Mouse (Mus musculus) spleen, embryonic (tissue): ENCODE results near the gene Tut1.

Experiments used
- CTCF ChIA-PET: fragments of 350-600 bp; sonication (Branson Sonifier 250); formaldehyde crosslinking; loops from one replicate; lab custom pipeline; 2022; lab: Charles Lee

Gene Tut1

DNA sequence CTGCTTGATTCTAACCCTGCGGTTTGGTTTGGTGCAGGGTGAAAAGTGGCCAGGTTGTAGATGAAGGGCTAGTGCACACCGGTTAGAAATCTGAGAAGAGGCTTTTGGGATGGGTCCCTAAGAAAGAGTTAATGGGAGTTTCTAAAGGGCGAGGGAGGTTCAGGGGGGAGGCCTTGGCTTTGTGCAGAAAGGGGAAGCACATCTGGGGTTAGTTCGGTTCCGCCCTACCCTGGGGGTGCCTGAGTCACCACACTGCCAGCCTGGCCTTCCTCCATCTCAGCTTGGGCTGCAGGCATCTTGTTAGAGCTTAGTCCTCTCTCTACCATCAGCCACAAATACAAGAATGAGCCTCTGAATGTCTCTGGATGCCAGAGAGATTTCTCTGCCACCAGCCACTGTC is 27.1 kb downstream of the Tut1 start:
- CTCF ChIA-PET, result interaction anchor here (1.2 kb wide), 1 partner anchor 102 kb away, joined by 5 read pairs; no protein-coding TSS in a partner anchor

GRCm38 (mm10) chr19:8981450-8982168 is 28.0 kb downstream of the Tut1 start:
- CTCF ChIA-PET, result interaction anchor here (1.2 kb wide), 1 partner anchor 101 kb away, joined by 5 read pairs; no protein-coding TSS in a partner anchor

GRCm38 (mm10) chr19:8982303-8983149 is 28.9 kb downstream of the Tut1 start:
- CTCF ChIA-PET, result no interaction called here

DNA sequence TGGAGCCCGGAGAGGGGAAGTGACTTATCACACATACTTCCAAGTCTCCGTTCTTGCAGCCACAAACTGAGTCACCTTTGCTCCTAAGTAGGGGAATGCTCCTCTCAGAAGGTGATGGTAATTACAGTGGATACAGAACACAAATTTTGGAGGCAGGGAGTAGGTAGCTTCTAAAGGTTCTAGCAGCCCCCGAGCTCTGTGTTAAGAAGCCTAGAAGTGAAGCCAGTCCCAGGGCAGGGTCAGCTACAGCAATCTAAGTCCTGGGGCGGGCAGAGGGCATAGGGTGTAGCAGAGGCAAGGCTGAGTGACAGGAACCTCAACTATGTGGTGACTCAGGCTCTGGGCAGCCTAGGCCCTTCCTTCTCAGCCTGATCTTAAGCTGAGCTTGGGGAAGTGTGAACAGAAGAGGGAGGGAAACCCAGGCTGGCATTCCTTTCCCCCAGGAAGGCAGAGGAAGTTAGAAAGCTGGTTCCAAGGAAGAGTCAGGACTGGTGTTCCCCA is 29.6 kb downstream of the Tut1 start:
- CTCF ChIA-PET, result no interaction called here

DNA sequence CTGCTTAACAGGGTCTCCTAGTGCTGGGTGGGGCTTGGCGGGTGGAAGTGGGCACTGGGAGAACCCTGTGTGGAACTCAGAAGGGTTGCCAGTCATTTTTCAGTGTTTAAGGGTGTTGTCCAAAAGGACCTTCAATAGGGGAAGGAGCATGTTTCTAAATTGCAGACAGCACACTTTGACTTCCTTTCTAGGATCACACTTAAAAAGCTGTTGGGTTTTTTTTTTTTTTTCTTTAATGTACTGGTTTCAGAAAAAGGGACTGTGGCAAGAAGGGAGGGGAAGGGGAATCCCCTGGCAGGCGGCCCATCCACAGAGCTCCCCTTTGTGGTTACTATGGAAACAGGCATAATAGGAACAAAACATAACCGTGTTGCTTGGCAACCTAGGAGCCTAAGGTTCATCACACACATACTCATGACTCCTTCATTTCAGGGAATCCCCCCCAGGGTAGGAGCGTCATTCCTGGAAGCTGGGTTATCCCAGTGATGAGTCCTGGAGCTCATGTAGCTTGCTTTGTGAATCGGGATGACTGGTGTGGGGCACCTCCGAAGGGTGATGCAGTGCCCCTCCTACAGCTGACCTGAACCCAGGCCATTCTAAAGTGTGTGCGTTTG is 30.7 kb downstream of the Tut1 start:
- CTCF ChIA-PET, result interaction anchor here (0.6 to 0.7 kb wide), 4 partner anchors 56 to 293 kb away, joined by 3 to 5 read pairs (median 4); partner anchors contain the start of gene Tmem179b

- CTCF ChIA-PET, result no interaction called here
These were observed 32.2 kb downstream of the Tut1 start for GRCm38 (mm10) chr19:8985891-8986290.

DNA sequence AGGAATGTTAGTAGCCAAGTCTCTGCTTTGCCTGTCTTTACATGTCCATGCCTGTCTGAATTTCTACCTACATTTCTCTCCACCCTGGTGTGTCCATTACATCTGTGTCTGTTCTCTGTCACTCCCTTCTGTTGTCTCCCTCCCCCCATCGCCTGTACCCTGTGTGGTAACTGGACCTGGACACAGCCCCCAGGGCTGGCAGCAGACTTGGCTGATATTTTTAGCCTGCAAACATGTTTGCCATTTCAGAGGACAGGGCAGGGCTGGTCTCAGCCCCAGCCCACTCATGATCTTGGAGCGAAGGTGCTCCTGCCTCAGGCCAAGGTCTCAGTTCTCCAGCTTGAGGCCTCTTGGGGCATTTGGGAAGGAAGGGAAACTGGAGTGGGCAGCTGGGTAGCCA is 34.2 kb downstream of the Tut1 start:
- CTCF ChIA-PET, result no interaction called here

GRCm38 (mm10) chr19:8988346-8989065 is 34.9 kb downstream of the Tut1 start:
- CTCF ChIA-PET, result interaction anchor here (1.2 kb wide), 1 partner anchor 15 kb away, joined by 4 read pairs; no protein-coding TSS in a partner anchor

GRCm38 (mm10) chr19:8989066-8989566 is 35.5 kb downstream of the Tut1 start, which contains the start of gene Ahnak:
Ahnak (plus strand) TSS chr19:8989284.
- CTCF ChIA-PET, result interaction anchor here (1.2 kb wide), 1 partner anchor 15 kb away, joined by 4 read pairs; no protein-coding TSS in a partner anchor

DNA sequence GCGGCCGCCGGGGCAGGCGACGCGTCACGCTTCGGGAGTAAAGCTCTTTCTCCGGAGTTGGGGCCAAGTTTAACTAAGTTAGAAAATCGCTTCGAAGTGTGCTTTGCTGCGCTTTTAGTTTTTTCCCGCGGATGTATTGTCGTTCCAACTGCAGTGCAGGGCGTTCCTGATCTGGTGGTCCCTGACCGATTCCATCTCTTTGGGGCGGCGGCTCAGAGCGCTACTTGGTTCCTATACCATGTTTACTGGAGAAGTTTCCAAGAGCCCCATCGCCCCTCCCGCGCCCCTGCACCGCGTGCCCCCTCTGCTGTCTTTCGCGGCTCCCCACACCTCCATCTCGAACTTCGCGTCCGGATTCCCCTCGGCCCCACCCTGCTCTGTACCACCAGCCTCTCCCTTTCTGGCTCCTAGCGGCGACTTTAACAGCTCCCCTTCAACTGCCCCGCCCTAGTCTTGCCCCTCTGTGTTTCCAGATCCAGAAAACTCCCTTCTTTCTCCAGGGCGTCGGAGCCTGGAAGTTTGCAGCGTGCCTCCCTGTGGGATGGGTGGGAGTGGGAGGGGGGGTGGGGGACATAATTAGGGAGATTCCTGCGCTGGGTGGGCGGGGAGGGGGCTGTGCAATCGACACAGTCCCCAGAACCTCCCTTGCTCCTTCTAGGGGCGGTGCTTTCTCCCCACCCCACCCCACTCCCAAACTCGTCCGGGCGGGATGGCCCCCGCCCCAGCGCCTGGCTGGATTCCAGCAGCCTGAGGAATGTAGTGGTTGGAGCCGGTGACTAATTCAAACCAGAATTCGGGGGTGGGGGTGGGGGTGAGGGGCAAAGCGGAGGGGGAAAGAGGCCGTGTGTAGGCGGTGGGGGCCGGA is 36.2 kb downstream of the Tut1 start:
- CTCF ChIA-PET, result interaction anchor here (0.6 to 1.2 kb wide), 2 partner anchors 14 to 94 kb away, joined by 3 to 4 read pairs; no protein-coding TSS in a partner anchor

DNA sequence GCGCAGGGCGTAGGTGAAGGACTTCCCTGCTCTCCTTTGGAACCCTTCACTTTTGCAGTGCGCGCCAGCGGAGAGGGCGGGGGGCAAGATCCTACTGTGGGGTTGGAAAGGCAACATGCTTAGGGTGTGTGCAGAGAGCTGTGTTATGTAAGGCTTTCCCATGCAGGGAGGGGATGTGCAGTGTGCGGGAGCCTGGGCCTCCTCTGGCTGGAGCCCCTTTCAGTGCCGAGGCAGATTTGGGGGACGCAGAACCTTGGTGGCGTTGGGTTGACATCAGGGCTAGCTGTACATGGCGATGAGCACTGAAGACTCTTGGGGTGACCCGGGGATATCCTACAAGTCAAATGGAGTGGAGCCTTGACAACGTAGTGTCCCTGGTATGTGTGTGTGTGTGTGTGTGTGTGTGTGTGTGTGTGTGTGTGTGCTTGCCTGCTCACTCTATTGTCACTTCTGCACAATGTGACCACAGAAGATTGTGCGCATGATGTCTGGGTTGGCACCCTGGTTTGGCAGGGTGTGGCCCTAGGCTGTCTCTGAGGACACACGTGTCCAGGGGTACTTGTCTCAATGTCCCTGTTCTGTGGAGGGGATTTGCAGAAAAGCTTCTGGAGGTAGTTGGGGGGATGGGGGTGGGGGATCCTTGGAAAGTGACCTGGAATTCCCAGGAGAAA is 36.9 kb downstream of the Tut1 start:
- CTCF ChIA-PET, result interaction anchor here (0.7 to 0.9 kb wide), 2 partner anchors 47 to 60 kb away, joined by 3 read pairs; no protein-coding TSS in a partner anchor

- CTCF ChIA-PET, result interaction anchor here (0.8 to 1.1 kb wide), 3 partner anchors 46 to 84 kb away, joined by 3 to 5 read pairs (median 3); no protein-coding TSS in a partner anchor
These were observed 37.7 kb downstream of the Tut1 start for GRCm38 (mm10) chr19:8991245-8991870.

GRCm38 (mm10) chr19:8991871-8992735 is 38.5 kb downstream of the Tut1 start:
- CTCF ChIA-PET, result interaction anchor here (0.8 to 1.9 kb wide), 8 partner anchors 16 to 90 kb away, joined by 3 to 9 read pairs (median 4); no protein-coding TSS in a partner anchor

DNA sequence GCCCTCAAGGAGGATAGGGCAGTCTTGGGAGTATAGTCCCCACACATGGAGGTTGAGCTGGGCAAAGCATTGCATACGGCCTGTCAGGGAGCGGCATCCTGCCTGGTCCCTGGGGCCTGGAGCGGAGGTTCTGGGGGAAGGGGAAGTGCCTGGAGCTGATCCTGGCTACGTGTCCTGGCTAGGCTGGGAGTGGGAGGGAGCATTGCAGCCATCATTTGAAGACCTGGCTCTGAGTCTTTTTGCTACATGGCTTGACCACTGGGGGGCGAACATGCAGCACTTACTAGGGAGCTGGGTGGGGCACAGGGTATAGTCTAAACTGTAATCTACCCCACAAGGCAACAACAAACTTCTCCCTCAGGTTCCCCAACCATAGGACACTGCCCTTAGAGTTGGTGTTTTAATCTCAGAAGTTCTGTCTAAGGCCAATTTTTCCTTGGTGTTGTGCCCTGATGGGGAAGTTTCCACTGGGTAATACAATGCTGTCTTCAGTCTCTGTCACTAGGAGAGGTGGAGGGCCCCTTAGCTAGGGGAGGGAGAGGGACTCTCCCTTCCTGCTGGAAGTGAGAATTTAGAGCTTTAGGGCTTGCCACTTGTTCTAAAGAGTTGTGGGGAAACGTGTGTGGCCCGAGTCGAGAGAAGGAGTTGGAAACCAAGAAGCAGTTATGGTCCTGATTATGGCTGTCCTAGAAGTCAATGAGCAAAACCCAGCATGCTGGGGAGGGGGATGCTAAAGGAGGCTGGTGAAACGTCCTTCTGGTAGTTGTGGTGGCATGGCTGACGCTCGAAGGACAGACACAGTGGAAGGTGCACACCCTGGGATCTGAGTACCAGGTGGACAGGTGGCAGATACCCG is 39.4 kb downstream of the Tut1 start:
- CTCF ChIA-PET, result interaction anchor here (0.5 to 1.9 kb wide), 9 partner anchors 16 to 106 kb away, joined by 3 to 9 read pairs (median 5); no protein-coding TSS in a partner anchor

DNA sequence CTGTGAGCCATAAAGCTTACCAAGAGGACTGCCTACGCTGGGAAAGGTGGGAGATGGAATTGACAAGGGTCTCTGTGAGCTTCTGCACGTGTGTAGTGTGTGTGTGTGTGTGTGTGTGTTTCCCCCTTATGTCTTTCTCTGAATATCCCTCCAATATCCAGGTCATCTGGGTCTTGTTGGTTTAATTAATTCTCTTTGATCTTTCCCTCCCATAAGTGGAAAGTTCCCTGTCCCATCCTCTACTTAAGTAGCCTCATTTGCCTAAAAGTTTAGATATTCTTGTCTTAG is 39.9 kb downstream of the Tut1 start:
- CTCF ChIA-PET, result interaction anchor here (0.5 to 1.9 kb wide), 6 partner anchors 17 to 105 kb away, joined by 3 to 9 read pairs (median 6); no protein-coding TSS in a partner anchor
